8 mouse cellular contexts compared by ENCODE assay signal in genomic region chr11:87592713-87593598, GRCm38 (mm10). TPM values are rescaled to one million over a fixed set of nuclear protein-coding genes. Genes with fewer than 3 reads are reported as not detected.
DNase-seq lines count a peak whose midpoint lies in the region; ATAC-seq and TF ChIP-seq lines count a peak whose summit lies in the region.

No protein-coding gene starts in this region.

- intact Hi-C loops in heart, adult 2 months (cut with DNase I), result loop anchor here (5.0 kb wide), 2 partner anchors 171 to 376 kb away; no protein-coding TSS in a partner anchor
- intact Hi-C loops in heart, postnatal 25 days (cut with DNase I), result loop anchor here (10.0 kb wide), 1 partner anchor 168 kb away; no protein-coding TSS in a partner anchor

- H3K9ac ChIP-seq in heart, adult 2 months (ENCODE audit: low read depth, low read length), result peak overlapping the region; percentile 74
- H3K9ac ChIP-seq in hindbrain, embryonic 15.5 days, result peak overlapping the region; percentile 63
- H3K9ac ChIP-seq in liver, embryonic 13.5 days, result peak overlapping the region; percentile 83

- no peak for TF ChIP-seq EP300 in heart, adult 2 months (IDR thresholded peaks at IDR 0.05; ENCODE audit: insufficient read depth, low read depth, low read length)

- peaks cover 9% of the 10 kb centered on the region for H3K36me3 ChIP-seq in heart, adult 2 months (ENCODE audit: control insufficient read depth, insufficient read depth, low read length)
- peaks cover 10% of the 10 kb centered on the region for H3K36me3 ChIP-seq in hindbrain, embryonic 15.5 days
- peaks cover 27% of the 10 kb centered on the region for H3K36me3 ChIP-seq in liver, embryonic 13.5 days

- 41% methylated on average over 13 of the region's 13 CpGs for WGBS in heart, adult 2 months
- WGBS in hindbrain, embryonic 15.5 days, result 34% methylated on average over 13 of the region's 13 CpGs
- 30% methylated on average over 13 of the region's 13 CpGs for WGBS in liver, embryonic 13.5 days (ENCODE audit: insufficient replicate concordance)

- no peak for TF ChIP-seq POLR2A in heart, adult 2 months (IDR thresholded peaks at IDR 0.05; ENCODE audit: insufficient read depth, low read depth, low read length)

- TF ChIP-seq CTCF in heart, adult 2 months (IDR thresholded peaks at IDR 0.05), result no peak

- no peak for DNase-seq in heart, adult 2 months
- DNase-seq in heart, postnatal 25 days (ENCODE audit: low spot score), result no peak
- DNase-seq in NIH3T3 (ENCODE audit: low read depth), result peak; percentile 55
- no peak for DNase-seq in liver, embryonic 13.5 days
- DNase-seq in left cerebral cortex, adult 9 months (ENCODE audit: low spot score in 2 of 2), result no peak
- no peak for DNase-seq in frontal cortex, postnatal 36 days (ENCODE audit: low spot score in 2 of 2)
- no peak for DNase-seq in layer of hippocampus, postnatal 25 days (ENCODE audit: extremely low spot score in 1 of 2, low spot score in 1 of 2)

- ATAC-seq in hindbrain, embryonic 15.5 days (ENCODE audit: low FRiP score, low read depth), result no peak
- no peak for ATAC-seq in liver, embryonic 13.5 days (ENCODE audit: low read depth)

- H3K79me2 ChIP-seq in heart, adult 2 months (replicated peaks; ENCODE audit: control insufficient read depth, insufficient read depth, low read length), result no peaks in the 10 kb centered on the region

- H3K4me3 ChIP-seq in heart, adult 2 months, result peak overlapping the region; percentile 66
- peak overlapping the region; percentile 73 for H3K4me3 ChIP-seq in hindbrain, embryonic 15.5 days
- H3K4me3 ChIP-seq in liver, embryonic 13.5 days (replicated peaks), result peak overlapping the region; percentile 79

- H3K27ac ChIP-seq in heart, adult 2 months, result peak overlapping the region; percentile 99
- H3K27ac ChIP-seq in hindbrain, embryonic 15.5 days (replicated peaks), result peak overlapping the region; percentile 93
- H3K27ac ChIP-seq in liver, embryonic 13.5 days, result peak overlapping the region; percentile 95

- H3K4me2 ChIP-seq in hindbrain, embryonic 15.5 days, result peak overlapping the region; percentile 74
- peak overlapping the region; percentile 99 for H3K4me2 ChIP-seq in liver, embryonic 13.5 days

- no peaks in the 10 kb centered on the region for H3K9me3 ChIP-seq in hindbrain, embryonic 15.5 days
- H3K9me3 ChIP-seq in liver, embryonic 13.5 days (replicated peaks), result no peaks in the 10 kb centered on the region

- H3K27me3 ChIP-seq in heart, adult 2 months (ENCODE audit: control insufficient read depth, insufficient read depth, low read length), result no peaks in the 10 kb centered on the region
- H3K27me3 ChIP-seq in hindbrain, embryonic 15.5 days, result no peaks in the 10 kb centered on the region
- no peaks in the 10 kb centered on the region for H3K27me3 ChIP-seq in liver, embryonic 13.5 days

- peaks cover 14% of the 10 kb centered on the region for H3K4me1 ChIP-seq in heart, adult 2 months (ENCODE audit: control insufficient read depth, insufficient read depth, low read length)
- H3K4me1 ChIP-seq in hindbrain, embryonic 15.5 days (replicated peaks), result peaks cover 68% of the 10 kb centered on the region
- peaks cover 68% of the 10 kb centered on the region for H3K4me1 ChIP-seq in liver, embryonic 13.5 days (replicated peaks)

RNA-seq across cellular contexts. Expression of gene Mtmr4, which starts 1.0 kb away (rescaled TPM):
- 10 to 100 TPM; 24.7 to 27.8 TPM for total RNA-seq in heart, adult 2 months (2021)
- 7.9 and 19.0 TPM in 2 replicates for polyA plus RNA-seq in heart, adult 2 months (2012; rRNA removed)
- 10 to 100 TPM; 26.3 to 26.4 TPM for total RNA-seq in heart, postnatal 25 days (2021)
- 50.1 and 50.7 TPM in 2 replicates for polyA plus RNA-seq in hindbrain, embryonic 15.5 days (2015; fragmentation: Nextera tagmentation; extraction: Ambion mirVana)
- 9.4 and 12.2 TPM in 2 replicates for polyA plus RNA-seq in liver, embryonic 13.5 days (2015; fragmentation: Nextera tagmentation; extraction: Ambion mirVana)
- 10 to 100 TPM; 72.8 to 89.7 TPM for total RNA-seq in layer of hippocampus, postnatal 25 days (2021)

RNA-seq across cellular contexts. Expression of gene Hsf5, which starts 24.0 kb away (rescaled TPM):
- total RNA-seq in heart, adult 2 months (2021), result under 1 TPM in 1 of 2 experiments, not detected in 1; 0.05 TPM
- polyA plus RNA-seq in heart, adult 2 months (2012; rRNA removed), result 0.02 and 0.06 TPM in 2 replicates
- total RNA-seq in heart, postnatal 25 days (2021), result not detected
- 0.52 and 0.54 TPM in 2 replicates for polyA plus RNA-seq in hindbrain, embryonic 15.5 days (2015; fragmentation: Nextera tagmentation; extraction: Ambion mirVana)
- polyA plus RNA-seq in liver, embryonic 13.5 days (2015; fragmentation: Nextera tagmentation; extraction: Ambion mirVana), result 0.03 TPM in 1 of 2 replicates, not detected in the other
- total RNA-seq in layer of hippocampus, postnatal 25 days (2021), result under 1 TPM; 0.32 to 0.35 TPM

RNA-seq across cellular contexts. Expression of gene Sept4, which starts 24.3 kb away (rescaled TPM):
- 10 to 100 TPM; 36.7 to 38.6 TPM for total RNA-seq in heart, adult 2 months (2021)
- 39.9 and 54.4 TPM in 2 replicates for polyA plus RNA-seq in heart, adult 2 months (2012; rRNA removed)
- total RNA-seq in heart, postnatal 25 days (2021), result 10 to 100 TPM; 43.4 to 43.7 TPM
- 30.9 and 32.2 TPM in 2 replicates for polyA plus RNA-seq in hindbrain, embryonic 15.5 days (2015; fragmentation: Nextera tagmentation; extraction: Ambion mirVana)
- polyA plus RNA-seq in liver, embryonic 13.5 days (2015; fragmentation: Nextera tagmentation; extraction: Ambion mirVana), result 11.2 and 14.9 TPM in 2 replicates
- total RNA-seq in layer of hippocampus, postnatal 25 days (2021), result 100 to 1,000 TPM; 165 to 186 TPM

RNA-seq across cellular contexts. Expression of gene Gm11492, which starts 26.5 kb away (rescaled TPM):
- total RNA-seq in heart, adult 2 months (2021), result not detected
- 0.04 TPM in 1 of 2 replicates, not detected in the other for polyA plus RNA-seq in heart, adult 2 months (2012; rRNA removed)
- total RNA-seq in heart, postnatal 25 days (2021), result not detected
- not detected in 2 replicates for polyA plus RNA-seq in hindbrain, embryonic 15.5 days (2015; fragmentation: Nextera tagmentation; extraction: Ambion mirVana)
- polyA plus RNA-seq in liver, embryonic 13.5 days (2015; fragmentation: Nextera tagmentation; extraction: Ambion mirVana), result not detected in 2 replicates
- total RNA-seq in layer of hippocampus, postnatal 25 days (2021), result not detected
